Mouse (Mus musculus) cerebellum, adult 18-20 months (tissue): ENCODE data around the gene Ubl3.
A peak's percentile ranks its signal among the peaks of the same experiment; 100 is the strongest.

ENCODE experiments used
- DNase-seq, 2 experiments: peaks; one replicate each; pipeline ENCODE4 v3.0.0; 2021

The Ubl3 gene

GRCm38 (mm10) chr5:148552187-148553071 lies at the start of gene Ubl3:
Gene Ubl3, minus strand, starts transcription at chr5:148552789.
- peak; percentile 92 to 93 for DNase-seq

DNA sequence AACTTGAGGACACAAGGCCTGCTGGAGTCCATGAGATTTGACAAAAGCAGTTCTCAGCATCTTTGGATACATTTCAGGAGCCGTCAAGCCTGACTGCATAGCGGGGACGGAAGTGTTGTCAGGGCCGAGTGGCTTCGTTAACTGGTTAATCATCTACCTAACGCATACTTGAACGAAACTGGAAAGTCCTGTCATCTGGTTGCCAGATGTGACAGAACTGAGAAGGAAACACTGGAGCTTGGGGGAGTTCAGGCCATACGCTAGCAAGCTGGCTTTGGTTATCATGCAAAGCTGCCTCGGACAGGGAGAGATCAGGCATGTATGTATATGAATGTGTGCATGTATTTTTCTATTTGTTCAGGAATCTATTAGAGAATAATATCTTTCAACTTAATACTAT lies 45.8 kb upstream of the Ubl3 start:
- no peak for DNase-seq

DNA sequence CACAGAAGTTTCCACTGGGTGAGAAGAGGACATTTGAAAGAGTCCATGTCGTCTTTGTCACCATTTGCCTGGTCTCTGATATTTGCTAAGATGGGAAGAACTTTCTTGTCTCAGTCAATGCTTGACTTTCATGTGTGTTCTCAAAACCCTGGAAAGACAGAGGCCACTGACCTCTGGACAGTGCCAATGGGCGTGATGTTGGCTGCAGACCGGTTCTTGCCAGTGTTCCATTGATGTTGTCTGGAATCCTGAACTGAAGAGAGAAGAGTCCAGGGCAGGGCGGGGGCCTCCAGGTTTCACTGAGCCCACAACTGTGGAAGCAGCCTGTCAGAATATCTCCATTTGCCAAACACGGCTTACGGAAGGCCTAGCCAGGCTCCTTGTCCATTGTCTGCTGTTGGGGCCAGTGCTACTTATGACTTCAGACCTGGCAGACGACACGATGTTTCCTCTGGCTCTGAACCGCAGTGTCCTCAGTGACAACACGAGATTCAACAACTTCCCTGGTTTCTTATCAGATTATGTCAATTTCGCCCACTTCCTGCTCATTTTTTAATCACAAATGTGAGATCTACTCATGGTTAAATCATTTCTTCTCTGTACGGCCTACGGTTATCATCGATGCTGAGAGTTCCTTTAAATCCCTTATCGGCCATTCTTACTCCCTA lies 43.6 kb upstream of the Ubl3 start:
- no peak for DNase-seq

- no peak for DNase-seq
These were observed 42.8 kb upstream of the Ubl3 start for GRCm38 (mm10) chr5:148595459-148595751.

DNA sequence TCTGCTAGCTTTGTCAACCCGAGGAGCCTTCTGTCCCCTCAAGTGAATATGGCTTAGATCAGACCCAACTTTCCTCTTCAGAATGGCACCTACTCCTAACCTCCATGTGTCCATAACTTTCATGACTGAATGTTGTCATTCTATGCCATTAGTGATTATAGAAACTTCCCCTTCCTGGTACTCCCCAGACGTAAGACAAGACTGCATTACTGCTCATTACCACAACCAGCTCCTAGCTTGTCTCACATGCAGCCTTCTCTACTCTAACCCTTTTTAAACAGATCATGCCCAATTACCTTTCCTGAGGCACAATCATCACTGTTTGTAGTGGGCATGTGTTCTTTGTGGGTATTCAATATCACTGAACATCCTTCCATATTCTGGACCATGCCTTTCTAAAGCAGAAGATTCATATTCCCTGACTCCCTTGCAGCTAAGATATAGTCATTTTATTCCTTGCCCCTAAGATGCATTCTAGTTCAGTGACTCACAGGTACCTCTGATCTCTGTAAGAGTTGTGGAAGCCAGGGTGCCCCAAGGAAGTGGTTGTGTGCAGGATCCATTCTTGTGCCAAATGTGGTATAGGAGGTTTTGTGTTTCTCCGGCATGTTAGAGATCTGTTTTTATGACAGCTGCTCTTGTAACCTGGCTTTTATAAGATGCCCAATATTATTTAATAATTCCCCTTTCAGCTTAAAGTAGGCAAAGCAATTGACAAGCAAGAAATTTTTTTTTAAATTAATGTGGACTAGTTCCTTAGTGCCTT lies 42.3 kb upstream of the Ubl3 start:
- DNase-seq, result no peak

DNA sequence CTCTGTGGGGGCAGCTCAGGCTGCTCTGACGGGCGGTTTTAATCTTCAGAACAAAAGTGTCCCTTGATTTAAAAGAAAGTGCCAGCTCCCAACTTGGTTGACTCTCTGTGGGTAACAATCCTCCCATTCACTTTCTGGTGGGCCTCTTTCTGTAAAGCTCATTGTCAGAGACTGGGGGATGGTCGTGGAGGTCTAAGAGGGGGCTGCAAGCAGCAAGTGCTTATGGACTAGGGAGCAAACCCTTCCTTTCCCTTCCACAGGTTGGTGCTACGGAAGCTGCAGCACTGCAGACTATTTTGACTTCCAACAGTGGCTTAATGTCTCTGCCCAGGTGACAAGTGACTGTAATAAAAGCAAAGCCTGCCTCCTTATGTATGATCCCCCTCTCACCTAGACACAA lies 41.0 kb upstream of the Ubl3 start:
- no peak for DNase-seq

DNA sequence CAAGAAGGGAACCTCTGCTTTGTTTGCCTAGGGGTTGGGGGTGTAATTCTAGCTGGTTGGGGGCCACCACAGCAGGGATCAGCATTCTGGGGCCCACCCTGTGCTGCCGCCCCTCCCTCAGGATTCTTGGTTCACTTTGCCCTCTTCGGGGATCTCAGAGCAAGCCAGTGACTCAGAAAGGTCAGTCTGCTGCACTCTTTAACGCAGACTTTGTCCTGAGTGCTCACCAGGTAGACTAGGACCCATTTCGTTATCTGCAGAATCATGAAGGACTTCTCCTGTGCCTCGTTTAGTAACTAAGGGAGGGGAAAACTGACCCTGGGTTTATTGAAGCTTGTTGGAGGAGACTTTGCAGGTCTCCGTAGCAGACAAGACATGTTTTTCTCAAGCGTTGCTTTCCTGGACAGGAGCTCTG lies 38.9 kb upstream of the Ubl3 start:
- DNase-seq, result no peak

GRCm38 (mm10) chr5:148590603-148591447 lies 38.2 kb upstream of the Ubl3 start:
- no peak for DNase-seq

DNA sequence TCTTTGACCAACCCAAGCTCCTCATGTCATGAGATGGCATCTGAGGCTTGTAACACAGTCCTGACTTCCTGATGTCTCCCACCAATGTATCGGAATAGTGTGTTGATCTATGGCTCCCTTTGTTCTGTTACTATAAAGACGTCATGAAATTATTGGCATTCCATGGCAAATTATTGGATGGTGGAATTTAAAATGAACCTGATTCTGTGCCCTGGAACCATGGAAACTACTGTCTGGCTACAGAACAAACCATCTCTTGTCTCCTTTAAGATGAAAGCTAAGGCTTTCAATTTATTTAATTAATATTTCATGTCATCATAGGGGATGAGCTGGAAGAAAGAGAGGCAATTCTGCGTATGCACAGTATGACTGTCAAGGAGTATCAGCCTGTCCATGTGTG lies 36.4 kb upstream of the Ubl3 start:
- no peak for DNase-seq

- no peak for DNase-seq
These were observed 35.6 kb upstream of the Ubl3 start for GRCm38 (mm10) chr5:148588142-148588650.

GRCm38 (mm10) chr5:148580388-148580985 lies 27.9 kb upstream of the Ubl3 start:
- no peak for DNase-seq

GRCm38 (mm10) chr5:148579156-148579555 lies 26.6 kb upstream of the Ubl3 start:
- DNase-seq, result no peak

DNA sequence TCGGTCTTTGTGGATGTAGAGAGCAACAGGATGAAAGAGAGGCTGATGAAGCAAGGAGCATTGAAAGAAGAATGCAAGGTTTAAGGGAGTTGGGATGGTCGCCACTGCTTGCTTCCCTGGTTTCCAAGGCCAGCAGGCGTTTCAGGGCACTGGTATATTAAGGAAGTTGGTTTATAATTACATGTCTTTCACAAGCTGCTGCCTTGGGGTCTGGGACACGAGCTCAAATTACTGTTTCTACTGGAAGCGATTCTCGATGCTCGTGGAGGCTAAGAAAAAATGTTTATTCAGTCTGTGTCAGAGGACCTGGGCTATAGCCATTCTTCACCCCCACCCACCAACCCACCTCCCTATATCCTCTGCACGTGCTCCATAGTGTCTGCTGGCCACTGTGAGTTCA lies 25.8 kb upstream of the Ubl3 start:
- DNase-seq, result no peak

DNA sequence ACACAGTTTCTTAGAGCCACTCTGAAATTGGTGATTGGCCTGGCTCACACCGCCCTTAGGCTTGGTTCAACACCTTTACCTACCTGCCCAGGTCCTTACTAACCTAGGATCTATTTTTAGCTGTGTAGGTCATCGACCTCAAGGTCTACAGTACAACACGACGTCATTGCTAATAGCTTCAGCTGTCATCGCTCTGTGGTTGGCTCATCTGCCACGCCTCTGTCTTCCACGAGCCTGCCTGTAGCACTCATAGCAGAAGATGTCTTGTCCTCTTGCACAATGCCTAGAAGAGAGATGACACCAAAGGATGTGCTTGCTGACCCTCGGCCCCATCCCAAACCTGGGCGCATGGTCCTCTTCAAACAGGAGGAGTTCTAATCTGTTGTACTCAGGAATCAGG lies 24.7 kb upstream of the Ubl3 start:
- DNase-seq, result no peak

GRCm38 (mm10) chr5:148575163-148575562 lies 22.6 kb upstream of the Ubl3 start:
- no peak for DNase-seq

DNA sequence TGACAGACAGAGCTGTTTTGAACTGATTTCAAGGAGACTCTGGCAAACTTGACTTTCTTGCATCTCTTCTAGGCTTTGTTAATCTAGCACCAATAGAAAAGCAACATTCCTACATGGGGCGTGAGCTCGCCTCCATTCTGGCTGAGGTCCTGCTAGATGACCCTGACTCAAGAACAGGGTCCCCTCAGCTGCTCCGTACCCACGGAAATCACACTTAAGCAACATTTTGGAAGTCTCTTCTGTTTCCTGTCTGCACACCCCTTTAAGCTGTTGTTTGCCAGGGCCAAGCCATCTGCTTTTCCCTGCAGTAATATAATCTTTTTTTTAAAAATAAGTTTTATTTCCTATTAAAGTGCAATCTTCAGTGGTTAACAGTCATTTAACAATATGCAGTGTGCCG lies 20.1 kb upstream of the Ubl3 start:
- DNase-seq, result no peak

GRCm38 (mm10) chr5:148570571-148571304 lies 18.1 kb upstream of the Ubl3 start:
- no peak for DNase-seq

DNA sequence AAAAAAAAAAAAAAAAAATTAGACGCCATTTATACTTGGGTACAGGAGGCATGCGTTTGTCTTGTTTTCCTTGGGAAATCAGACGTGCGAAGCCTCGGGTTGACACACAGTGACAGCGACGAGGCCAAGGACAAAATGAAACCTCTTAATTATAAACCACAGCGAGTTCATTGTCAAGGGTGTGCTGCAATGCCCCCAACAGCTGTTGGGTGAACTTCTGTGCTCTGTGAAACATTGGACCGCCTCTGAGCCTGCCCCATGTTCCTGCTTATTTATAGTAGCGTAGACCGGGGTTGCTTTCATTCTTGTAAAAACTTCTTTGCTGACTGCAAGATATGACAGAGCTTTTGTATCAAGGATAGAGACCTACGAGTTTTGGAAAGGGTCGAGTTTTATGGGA lies 16.9 kb upstream of the Ubl3 start:
- no peak for DNase-seq

DNA sequence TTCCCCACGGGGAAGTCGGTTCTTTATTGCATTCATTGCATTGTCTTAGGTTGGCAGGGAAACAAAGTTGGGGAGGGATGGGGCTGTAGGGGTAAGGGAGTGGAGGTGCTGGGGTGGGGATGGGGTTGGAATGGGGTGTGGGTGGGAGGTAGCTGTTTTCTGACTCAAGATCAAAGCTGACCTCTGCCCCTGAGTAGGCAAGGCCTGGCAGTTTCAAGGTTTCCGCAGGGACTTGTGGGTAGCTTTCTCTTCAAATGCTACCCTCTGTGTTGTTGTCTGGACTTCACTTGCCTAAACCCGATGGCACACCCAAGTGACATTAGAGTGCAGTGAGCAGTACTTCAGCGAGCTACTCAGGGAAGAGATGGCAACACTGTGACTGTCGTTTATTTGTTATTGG lies 13.0 kb upstream of the Ubl3 start:
- DNase-seq, result no peak

- no peak for DNase-seq
These were observed 11.5 kb upstream of the Ubl3 start for GRCm38 (mm10) chr5:148564073-148564472.

GRCm38 (mm10) chr5:148563281-148563680 lies 10.7 kb upstream of the Ubl3 start:
- no peak for DNase-seq

GRCm38 (mm10) chr5:148562235-148562634 lies 9.6 kb upstream of the Ubl3 start:
- no peak for DNase-seq
